Mouse (Mus musculus): ENCODE results near the gene Serpinb9. TPM values are rescaled to one million over a fixed set of nuclear protein-coding genes. Genes with fewer than 3 reads are reported as not detected.
"Not testable (repeated sequence)": the region's sequence is repeated elsewhere in the genome, so short reads cannot be mapped to it uniquely, and the experiment has no call there.

Serpinb9 gene
- total RNA-seq, 1 experiment from 2014 or later: 145 TPM

- no peak for ATAC-seq (replicated peaks; ENCODE audit: insufficient number of reproducible peaks, low FRiP score, low TSS enrichment, poor library complexity, severe bottlenecking)
These were observed 9.2 kb upstream of the Serpinb9 start for GRCm38 (mm10) chr13:32993894-32994242.

GRCm38 (mm10) chr13:32995051-32995450 is 8.0 kb upstream of the Serpinb9 start:
- ATAC-seq (replicated peaks; ENCODE audit: insufficient number of reproducible peaks, low FRiP score, low TSS enrichment, poor library complexity, severe bottlenecking): no peak

GRCm38 (mm10) chr13:33001341-33001740 is 1.7 kb upstream of the Serpinb9 start:
- no peak for ATAC-seq (replicated peaks; ENCODE audit: insufficient number of reproducible peaks, low FRiP score, low TSS enrichment, poor library complexity, severe bottlenecking)

- ATAC-seq (replicated peaks; ENCODE audit: insufficient number of reproducible peaks, low FRiP score, low TSS enrichment, poor library complexity, severe bottlenecking): no peak
These were observed 718 bp downstream of the Serpinb9 start for GRCm38 (mm10) chr13:33003523-33004413.

GRCm38 (mm10) chr13:33004414-33005105 is 1.5 kb downstream of the Serpinb9 start:
- peak; percentile 84 for ATAC-seq (replicated peaks; ENCODE audit: insufficient number of reproducible peaks, low FRiP score, low TSS enrichment, poor library complexity, severe bottlenecking)

GRCm38 (mm10) chr13:33005501-33006075 is 2.5 kb downstream of the Serpinb9 start:
- ATAC-seq (replicated peaks; ENCODE audit: insufficient number of reproducible peaks, low FRiP score, low TSS enrichment, poor library complexity, severe bottlenecking): no peak

GRCm38 (mm10) chr13:33006555-33006954 is 3.5 kb downstream of the Serpinb9 start:
- ATAC-seq (replicated peaks; ENCODE audit: insufficient number of reproducible peaks, low FRiP score, low TSS enrichment, poor library complexity, severe bottlenecking): no peak

- ATAC-seq (replicated peaks; ENCODE audit: insufficient number of reproducible peaks, low FRiP score, low TSS enrichment, poor library complexity, severe bottlenecking): no peak
These were observed 9.3 kb downstream of the Serpinb9 start for GRCm38 (mm10) chr13:33012395-33012794.

GRCm38 (mm10) chr13:33013271-33013670 is 10.2 kb downstream of the Serpinb9 start:
- ATAC-seq (replicated peaks; ENCODE audit: insufficient number of reproducible peaks, low FRiP score, low TSS enrichment, poor library complexity, severe bottlenecking): no peak

GRCm38 (mm10) chr13:33022371-33022770 is 19.3 kb downstream of the Serpinb9 start:
- no peak for ATAC-seq (replicated peaks; ENCODE audit: insufficient number of reproducible peaks, low FRiP score, low TSS enrichment, poor library complexity, severe bottlenecking)

- ATAC-seq (replicated peaks; ENCODE audit: insufficient number of reproducible peaks, low FRiP score, low TSS enrichment, poor library complexity, severe bottlenecking): no peak
These were observed 23.5 kb downstream of the Serpinb9 start for GRCm38 (mm10) chr13:33026427-33027057.

- no peak for ATAC-seq (replicated peaks; ENCODE audit: insufficient number of reproducible peaks, low FRiP score, low TSS enrichment, poor library complexity, severe bottlenecking)
These were observed 24.2 kb downstream of the Serpinb9 start, which contains the start of gene Serpinb9b for GRCm38 (mm10) chr13:33027244-33027643. Serpinb9b (plus strand) TSS chr13:33027416.

GRCm38 (mm10) chr13:33028146-33028545 is 25.1 kb downstream of the Serpinb9 start:
- ATAC-seq (replicated peaks; ENCODE audit: insufficient number of reproducible peaks, low FRiP score, low TSS enrichment, poor library complexity, severe bottlenecking): no peak

- ATAC-seq (replicated peaks; ENCODE audit: insufficient number of reproducible peaks, low FRiP score, low TSS enrichment, poor library complexity, severe bottlenecking): no peak
These were observed 25.5 kb downstream of the Serpinb9 start for GRCm38 (mm10) chr13:33028550-33028949.

GRCm38 (mm10) chr13:33029478-33029877 is 26.4 kb downstream of the Serpinb9 start:
- not testable (repeated sequence) for ATAC-seq (replicated peaks; ENCODE audit: insufficient number of reproducible peaks, low FRiP score, low TSS enrichment, poor library complexity, severe bottlenecking)

GRCm38 (mm10) chr13:33030281-33030680 is 27.2 kb downstream of the Serpinb9 start:
- ATAC-seq (replicated peaks; ENCODE audit: insufficient number of reproducible peaks, low FRiP score, low TSS enrichment, poor library complexity, severe bottlenecking): no peak

GRCm38 (mm10) chr13:33035506-33035905 is 32.5 kb downstream of the Serpinb9 start:
- ATAC-seq (replicated peaks; ENCODE audit: insufficient number of reproducible peaks, low FRiP score, low TSS enrichment, poor library complexity, severe bottlenecking): no peak

- no peak for ATAC-seq (replicated peaks; ENCODE audit: insufficient number of reproducible peaks, low FRiP score, low TSS enrichment, poor library complexity, severe bottlenecking)
These were observed 40.5 kb downstream of the Serpinb9 start for GRCm38 (mm10) chr13:33043542-33043941.

- ATAC-seq (replicated peaks; ENCODE audit: insufficient number of reproducible peaks, low FRiP score, low TSS enrichment, poor library complexity, severe bottlenecking): no peak
These were observed 44.2 kb downstream of the Serpinb9 start for GRCm38 (mm10) chr13:33047234-33047633.

Data from monocyte, adult 5-6 weeks (primary cell).